8 mouse cellular contexts compared by ENCODE assay signal in the genomic region with DNA sequence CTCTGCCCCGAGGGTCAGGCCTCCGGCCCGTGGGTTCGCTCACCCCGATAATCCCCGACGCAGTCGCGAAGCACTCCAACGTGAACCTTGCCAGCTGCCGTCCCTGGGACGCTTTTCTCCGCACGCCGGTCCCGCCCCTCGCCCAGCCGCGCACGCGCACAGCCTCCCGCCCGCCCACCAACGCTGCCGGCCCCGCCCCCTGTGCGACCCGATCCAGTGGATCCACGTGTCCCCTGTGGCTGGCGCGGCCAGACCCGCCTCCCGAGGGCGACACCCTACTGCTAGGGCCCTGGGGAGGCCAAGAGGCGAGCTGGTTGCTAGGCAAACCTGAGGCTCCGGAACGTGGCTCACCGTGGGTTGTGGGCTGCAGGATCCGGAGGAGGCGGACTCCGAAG. TPM values are rescaled to one million over a fixed set of nuclear protein-coding genes. Genes with fewer than 3 reads are reported as not detected.
DNase-seq lines count a peak whose midpoint lies in the region; ATAC-seq lines count a peak whose summit lies in the region.

Mcfd2 (minus strand) TSS at position 144 of the 395 bp plus-strand sequence.

- peak within 1 kb of the TSS; percentile 94 for H3K9ac ChIP-seq in heart, embryonic 15.5 days
- H3K9ac ChIP-seq in liver, embryonic 15.5 days, result peak within 1 kb of the TSS; percentile 81
- peak within 1 kb of the TSS; percentile 89 for H3K9ac ChIP-seq in neural tube, embryonic 12.5 days

- H3K9me3 ChIP-seq in forebrain, embryonic 10.5 days, result peaks cover 15% of the 10 kb centered on the region; the same call in 1 of the 2 replicates
- no peaks in the 10 kb centered on the region for H3K9me3 ChIP-seq in heart, embryonic 15.5 days (replicated peaks)
- H3K9me3 ChIP-seq in liver, embryonic 15.5 days (replicated peaks), result no peaks in the 10 kb centered on the region
- H3K9me3 ChIP-seq in neural tube, embryonic 12.5 days, result peaks cover 9% of the 10 kb centered on the region; the same call in 1 of the 2 replicates

- under 1% methylated on average over 41 of the region's 41 CpGs for WGBS in forebrain, embryonic 10.5 days
- under 1% methylated on average over 41 of the region's 41 CpGs for WGBS in heart, embryonic 15.5 days
- under 1% methylated on average over 41 of the region's 41 CpGs for WGBS in liver, embryonic 15.5 days (ENCODE audit: insufficient replicate concordance)
- under 1% methylated on average over 41 of the region's 41 CpGs for WGBS in neural tube, embryonic 12.5 days

- peak; percentile 78 for DNase-seq in c-Kit-negative CD71-positive TER-119-positive erythroid progenitor cells, embryonic 14.5 days (ENCODE audit: low read depth, low spot score)
- peak; percentile 96 for DNase-seq in forebrain, embryonic 10.5 days (ENCODE audit: extremely low spot score, low spot score)
- DNase-seq in kidney, postnatal 36 days, result peak; percentile 97 to 98
- DNase-seq in telencephalon, adult 2 months (ENCODE audit: low read depth, low spot score), result peak; percentile 80

- peak; percentile 93 for ATAC-seq in CD4-positive, CD25-positive, alpha-beta regulatory T cell, adult 4 months
- ATAC-seq in heart, embryonic 15.5 days (replicated peaks; ENCODE audit: insufficient number of reproducible peaks, insufficient read depth, low FRiP score, low read depth), result peak; percentile 96
- peak; percentile 90 for ATAC-seq in liver, embryonic 15.5 days (ENCODE audit: insufficient read depth)
- peak; percentile 96 for ATAC-seq in neural tube, embryonic 12.5 days (ENCODE audit: low FRiP score, low read depth)

- peak within 1 kb of the TSS; percentile 89 for H3K4me2 ChIP-seq in heart, embryonic 15.5 days
- peak within 1 kb of the TSS; percentile 96 for H3K4me2 ChIP-seq in liver, embryonic 15.5 days
- H3K4me2 ChIP-seq in neural tube, embryonic 12.5 days (replicated peaks), result peak within 1 kb of the TSS; percentile 86

- H3K27ac ChIP-seq in forebrain, embryonic 10.5 days, result peak within 1 kb of the TSS; percentile 93
- peak within 1 kb of the TSS; percentile 71 for H3K27ac ChIP-seq in heart, embryonic 15.5 days
- peak within 1 kb of the TSS; percentile 68 for H3K27ac ChIP-seq in liver, embryonic 15.5 days (replicated peaks)
- no peak within 1 kb of the TSS for H3K27ac ChIP-seq in neural tube, embryonic 12.5 days

- H3K36me3 ChIP-seq in forebrain, embryonic 10.5 days (replicated peaks), result peaks cover 33% of the 10 kb centered on the region
- H3K36me3 ChIP-seq in heart, embryonic 15.5 days, result 0 out of 2 replicates have a peak, but pooled peaks cover 7% of the 10 kb centered on the region
- peaks cover 18% of the 10 kb centered on the region for H3K36me3 ChIP-seq in liver, embryonic 15.5 days (replicated peaks)
- H3K36me3 ChIP-seq in neural tube, embryonic 12.5 days, result peaks cover 23% of the 10 kb centered on the region

- H3K4me1 ChIP-seq in forebrain, embryonic 10.5 days, result peaks cover 22% of the 10 kb centered on the region
- H3K4me1 ChIP-seq in heart, embryonic 15.5 days (replicated peaks), result peaks cover 14% of the 10 kb centered on the region
- H3K4me1 ChIP-seq in liver, embryonic 15.5 days (replicated peaks), result peaks cover 40% of the 10 kb centered on the region
- H3K4me1 ChIP-seq in neural tube, embryonic 12.5 days, result peaks cover 16% of the 10 kb centered on the region

- peaks cover 13% of the 10 kb centered on the region; the same call in 1 of the 2 replicates for H3K27me3 ChIP-seq in forebrain, embryonic 10.5 days (ENCODE audit: poor library complexity, severe bottlenecking)
- H3K27me3 ChIP-seq in heart, embryonic 15.5 days, result no peaks in the 10 kb centered on the region
- H3K27me3 ChIP-seq in liver, embryonic 15.5 days, result no peaks in the 10 kb centered on the region
- no peaks in the 10 kb centered on the region for H3K27me3 ChIP-seq in neural tube, embryonic 12.5 days (replicated peaks)

- H3K4me3 ChIP-seq in forebrain, embryonic 10.5 days, result peak within 1 kb of the TSS; percentile 93
- H3K4me3 ChIP-seq in heart, embryonic 15.5 days, result peak within 1 kb of the TSS; percentile 91
- H3K4me3 ChIP-seq in liver, embryonic 15.5 days (replicated peaks), result peak within 1 kb of the TSS; percentile 73
- H3K4me3 ChIP-seq in neural tube, embryonic 12.5 days, result peak within 1 kb of the TSS; percentile 83

RNA-seq across cellular contexts. Expression of gene Mcfd2, which starts in this region (rescaled TPM):
- polyA plus RNA-seq in CD4-positive, CD25-positive, alpha-beta regulatory T cell, adult 4 months (2017; shearing (Covaris generic)), result 10 to 100 TPM; 34.0 to 43.8 TPM
- 72.8 and 74.5 TPM in 2 replicates for polyA plus RNA-seq in forebrain, embryonic 10.5 days (2016; fragmentation: Nextera tagmentation; extraction: Ambion mirVana)
- polyA plus RNA-seq in heart, embryonic 15.5 days (2015; fragmentation: Nextera tagmentation; extraction: Ambion mirVana), result 77.6 and 88.6 TPM in 2 replicates
- polyA plus RNA-seq in liver, embryonic 15.5 days (2015; fragmentation: Nextera tagmentation; extraction: Ambion mirVana), result 74.1 and 87.6 TPM in 2 replicates
- polyA plus RNA-seq in neural tube, embryonic 12.5 days (2016; fragmentation: Nextera tagmentation; extraction: Ambion mirVana), result 53.0 and 55.7 TPM in 2 replicates
